Mouse (Mus musculus) left cerebral cortex, postnatal 36 days (tissue): ENCODE data around the gene Vmn2r116. TPM values are rescaled to one million over a fixed set of nuclear protein-coding genes. Genes with fewer than 3 reads are reported as not detected.
"Not testable (repeated sequence)": the region's sequence is repeated elsewhere in the genome, so short reads cannot be mapped to it uniquely, and the experiment has no call there.

Source experiments
- DNase-seq, 2 experiments: peaks; one replicate each; pipeline ENCODE4 v3.0.0; 2021 to 2022; ENCODE audit warnings: low spot score in 2 of 2, mixed read lengths in 1 of 2
- intact Hi-C: fragments of 180-260 bp; cut with DNase I; formaldehyde crosslinking; loops from one replicate; pipeline ENCODE4 v1.15.1; 2025
- total RNA-seq, 2 experiments: library from RNA; stranded (reverse); gene quantifications; 2 replicates each; pipeline ENCODE4 v1.2.3; 2021

The Vmn2r116 gene
- total RNA-seq = not detected

DNA sequence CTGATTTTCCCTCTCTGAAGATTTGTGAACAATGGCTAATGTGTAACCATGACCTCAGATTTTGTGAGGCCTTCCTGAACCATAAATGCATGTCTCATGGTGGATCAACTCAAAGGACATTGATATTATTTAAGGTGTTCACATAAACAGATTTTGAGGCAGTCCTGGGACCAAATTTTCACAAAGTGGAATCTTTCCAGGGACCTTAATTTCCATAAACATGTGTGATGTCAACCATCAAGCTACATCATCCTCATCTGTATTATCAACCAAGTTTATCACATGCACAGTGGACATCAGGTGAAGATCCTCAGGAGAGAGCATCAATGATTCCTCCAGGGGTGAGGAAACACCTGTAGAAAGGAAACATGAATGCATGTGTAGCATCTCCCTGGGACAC is at the start of gene Vmn2r116:
TSS of gene Vmn2r116 (plus strand) at position 301 of the 400 bp plus-strand sequence.
- DNase-seq, intact Hi-C loops: not testable (repeated sequence)

DNA sequence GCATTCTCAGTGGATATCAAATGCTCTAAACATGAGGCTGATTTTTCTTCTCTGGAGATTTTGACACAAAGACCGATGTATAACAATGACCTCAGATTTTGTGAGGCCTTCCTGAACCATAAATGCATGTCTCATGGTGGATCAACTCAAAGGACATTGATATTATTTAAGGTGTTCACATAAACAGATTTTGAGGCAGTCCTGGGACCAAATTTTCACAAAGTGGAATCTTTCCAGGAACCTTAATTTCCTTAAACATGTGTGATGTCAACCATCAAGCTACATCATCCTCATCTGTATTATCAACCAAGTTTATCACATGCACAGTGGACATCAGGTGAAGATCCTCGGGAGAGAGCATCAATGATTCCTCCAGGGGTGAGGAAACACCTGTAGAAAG is 41.0 kb upstream of the Vmn2r116 start, which contains the start of gene Vmn2r115:
TSS of gene Vmn2r115 (plus strand) at position 301 of the 400 bp plus-strand sequence.
- DNase-seq, intact Hi-C loops: not testable (repeated sequence)

DNA sequence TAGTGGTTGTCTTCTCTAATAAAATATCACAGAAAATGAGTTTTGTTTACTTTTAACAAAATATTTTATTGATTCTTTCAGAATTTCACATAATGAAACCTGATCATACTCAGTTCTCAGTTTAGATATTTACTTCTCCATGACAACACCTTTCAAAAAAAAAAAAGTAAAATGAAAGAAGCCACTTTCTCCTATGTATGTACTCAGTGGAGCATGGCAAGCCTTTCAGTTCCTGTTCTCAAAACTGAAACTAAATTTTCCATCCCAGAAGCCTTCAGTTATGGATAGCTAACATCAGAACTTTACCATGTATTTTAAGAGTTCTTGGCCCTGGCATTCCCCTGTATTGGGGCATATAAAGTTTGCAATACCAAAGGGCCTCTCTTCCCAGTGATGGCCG is 32.8 kb upstream of the Vmn2r116 start:
- DNase-seq = no peak
- intact Hi-C loops = no loop called here

DNA sequence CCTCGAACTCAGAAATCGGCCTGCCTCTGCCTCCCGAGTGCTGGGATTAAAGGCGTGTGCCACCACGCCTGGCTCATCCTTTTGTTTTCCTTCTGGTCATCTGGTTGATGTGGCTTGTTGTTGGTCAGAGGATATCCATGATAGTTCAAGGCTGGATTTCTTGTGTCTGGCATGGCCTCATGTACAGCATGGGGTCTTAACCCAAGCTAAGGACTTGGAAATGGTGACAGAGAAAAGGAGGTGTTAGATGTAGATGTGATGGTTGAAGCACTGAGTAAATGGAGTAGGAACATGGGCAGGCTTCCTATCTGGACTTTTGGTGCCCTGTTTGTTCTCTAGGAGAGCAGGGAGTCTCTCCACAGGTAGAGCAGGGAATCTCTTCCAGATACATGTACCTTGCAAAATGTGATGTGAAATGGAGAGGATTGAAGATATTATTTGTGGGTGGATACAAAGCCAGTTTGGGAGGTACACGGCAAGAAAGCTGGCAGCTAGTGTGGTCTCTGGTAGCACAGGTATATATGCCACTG is 48.8 kb downstream of the Vmn2r116 start:
- intact Hi-C loops = no loop called here
- DNase-seq = no peak

Other genes with a start within 250 kb of the Vmn2r116 start
- gene Zfp40, start 191.4 kb upstream of the Vmn2r116 start, total RNA-seq = 10 to 100 TPM; 17.7 to 20.5 TPM
- under 1 TPM in 1 of 2 experiments, not detected in 1; 0.05 TPM for gene Vmn2r114, start 72.1 kb upstream of the Vmn2r116 start, total RNA-seq
- not detected for gene Vmn2r115, start 40.9 kb upstream of the Vmn2r116 start, total RNA-seq
- gene Vmn2r117, start 95.1 kb downstream of the Vmn2r116 start, total RNA-seq = not detected
- 1 to 10 TPM; 6.0 to 6.8 TPM for gene Zfp213, start 179.6 kb downstream of the Vmn2r116 start, total RNA-seq
- 10 to 100 TPM; 26.0 to 26.4 TPM for gene Zfp13, start 214.9 kb downstream of the Vmn2r116 start, total RNA-seq
- not detected for gene Zscan10, start 216.3 kb downstream of the Vmn2r116 start, total RNA-seq